Mouse (Mus musculus) ES-Bruce4 (cell line): ENCODE measurements around the gene Dnaja4. TPM values are rescaled to one million over a fixed set of nuclear protein-coding genes. Genes with fewer than 3 reads are reported as not detected.

Experiments
- H3K27ac ChIP-seq: 2 replicates; pipeline ENCODE4 v1.5.1; 2012; ENCODE audit warnings: low read length, inconsistent platforms; ENCODE audit not compliant: insufficient read depth
- H3K27me3 ChIP-seq: 2 replicates; pipeline ENCODE4 v1.6.1; 2012; ENCODE audit warnings: mild to moderate bottlenecking, low read length, inconsistent platforms; ENCODE audit not compliant: control insufficient read depth, poor library complexity, insufficient read depth, severe bottlenecking
- H3K36me3 ChIP-seq: 2 replicates; pipeline ENCODE4 v1.6.1; 2012; ENCODE audit warnings: inconsistent platforms, mild to moderate bottlenecking, low read length, moderate library complexity; ENCODE audit not compliant: control insufficient read depth, poor library complexity, insufficient read depth, severe bottlenecking
- H3K4me1 ChIP-seq: one replicate; pipeline ENCODE4 v1.8.1; 2011; ENCODE audit warnings: low read length; ENCODE audit not compliant: control insufficient read depth, insufficient read depth
- H3K4me3 ChIP-seq: 2 replicates; pipeline ENCODE4 v1.5.1; 2011; ENCODE audit warnings: low read depth, mild to moderate bottlenecking, low read length
- H3K9ac ChIP-seq: 2 replicates; pipeline ENCODE4 v1.6.1; 2012; ENCODE audit warnings: low read depth, mild to moderate bottlenecking, inconsistent platforms; ENCODE audit not compliant: poor library complexity, severe bottlenecking
- H3K9me3 ChIP-seq: replicated peaks from 2 replicates; pipeline ENCODE4 v1.6.1; 2012; ENCODE audit warnings: mild to moderate bottlenecking, low read length, inconsistent platforms; ENCODE audit not compliant: control insufficient read depth, poor library complexity, insufficient read depth, severe bottlenecking
- CTCF ChIP-seq: IDR thresholded peaks from one replicate; pipeline ENCODE4 v1.8.1; 2011; ENCODE audit warnings: low read depth, low read length
- EP300 ChIP-seq: IDR thresholded peaks from 2 replicates; pipeline ENCODE4 v1.6.1; 2011; ENCODE audit warnings: low read depth, low read length; ENCODE audit not compliant: insufficient read depth
- POLR2A ChIP-seq: IDR thresholded peaks from one replicate; pipeline ENCODE4 v1.8.1; 2011; ENCODE audit warnings: low read length; ENCODE audit not compliant: insufficient read depth
- polyA plus RNA-seq: library from polyadenylated mRNA; stranded (reverse); fragments of >200 nt; gene quantifications from 2 replicates; pipeline ENCODE4 v1.2.4, GENCODE M21; 2011; ENCODE audit warnings: low read depth; ENCODE audit not compliant: missing spikeins, insufficient read depth, insufficient read length

The Dnaja4 gene
- polyA plus RNA-seq, 1 experiment, result 4.4 TPM

GRCm38 (mm10) chr9:54743891-54744290 lies 45.2 kb downstream of the Dnaja4 start:
- Histone ChIP-seq H3K4me1 (peaks cover 2% of the 10 kb centered on the region), H3K9me3 (no peaks in the 10 kb centered on the region)

GRCm38 (mm10) chr9:54745740-54746370 lies 47.2 kb downstream of the Dnaja4 start:
- H3K4me1 ChIP-seq, result peaks cover 2% of the 10 kb centered on the region

More at GRCm38 (mm10) chr9:54743891-54744290, 45.2 kb downstream of the Dnaja4 start:
- no peak overlapping the region for H3K9ac ChIP-seq
- no peak for TF ChIP-seq POLR2A
- no peak for TF ChIP-seq CTCF
- no peak for TF ChIP-seq EP300
- H3K36me3 ChIP-seq, result no peaks in the 10 kb centered on the region
- no peak overlapping the region for H3K27ac ChIP-seq
- H3K27me3 ChIP-seq, result no peaks in the 10 kb centered on the region
- no peak overlapping the region for H3K4me3 ChIP-seq

GRCm38 (mm10) chr9:54750215-54750981 lies 51.7 kb downstream of the Dnaja4 start:
- H3K4me1 ChIP-seq, result no peaks in the 10 kb centered on the region
- no peak overlapping the region for H3K9ac ChIP-seq
- H3K4me3 ChIP-seq, result no peak overlapping the region
- H3K27me3 ChIP-seq, result no peaks in the 10 kb centered on the region
- H3K9me3 ChIP-seq, result no peaks in the 10 kb centered on the region
- H3K36me3 ChIP-seq, result no peaks in the 10 kb centered on the region
- TF ChIP-seq CTCF (no peak), POLR2A (no peak), EP300 (no peak)
- no peak overlapping the region for H3K27ac ChIP-seq

More at GRCm38 (mm10) chr9:54745740-54746370, 47.2 kb downstream of the Dnaja4 start:
- Histone ChIP-seq H3K36me3 (no peaks in the 10 kb centered on the region), H3K9me3 (no peaks in the 10 kb centered on the region), H3K27ac (no peak overlapping the region), H3K4me3 (no peak overlapping the region), H3K27me3 (no peaks in the 10 kb centered on the region), H3K9ac (no peak overlapping the region)
- no peak for TF ChIP-seq CTCF
- TF ChIP-seq POLR2A, result no peak
- no peak for TF ChIP-seq EP300

GRCm38 (mm10) chr9:54751684-54752083 lies 53.0 kb downstream of the Dnaja4 start:
- no peaks in the 10 kb centered on the region for H3K9me3 ChIP-seq
- TF ChIP-seq EP300, result no peak
- no peak for TF ChIP-seq POLR2A
- no peaks in the 10 kb centered on the region for H3K27me3 ChIP-seq
- no peak overlapping the region for H3K9ac ChIP-seq
- H3K36me3 ChIP-seq, result no peaks in the 10 kb centered on the region
- H3K4me3 ChIP-seq, result no peak overlapping the region
- no peak overlapping the region for H3K27ac ChIP-seq
- H3K4me1 ChIP-seq, result no peaks in the 10 kb centered on the region

GRCm38 (mm10) chr9:54752201-54752943 lies 53.7 kb downstream of the Dnaja4 start:
- TF ChIP-seq EP300 (no peak), POLR2A (no peak), CTCF (no peak)
- no peaks in the 10 kb centered on the region for H3K36me3 ChIP-seq
- no peak overlapping the region for H3K4me3 ChIP-seq
- no peak overlapping the region for H3K27ac ChIP-seq
- H3K27me3 ChIP-seq, result no peaks in the 10 kb centered on the region
- H3K4me1 ChIP-seq, result no peaks in the 10 kb centered on the region
- no peaks in the 10 kb centered on the region for H3K9me3 ChIP-seq
- H3K9ac ChIP-seq, result no peak overlapping the region
